Mouse (Mus musculus) T-helper 2 cell (primary cell): Measurements from ENCODE around the gene Tmem151a.

Experiments used
- in situ Hi-C: fragments of 300-600 bp; cut with MboI, MseI; formaldehyde crosslinking; loops from one replicate; pipeline ENCODE4 v1.15.1; 2025; ENCODE audit warnings: high pct_unique_total_duplicates

Tmem151a gene

GRCm38 (mm10) chr19:5094746-5095417 lies 9.6 kb upstream of the Tmem151a start:
- in situ Hi-C loops = loop anchor here (10.0 kb wide), 1 partner anchor 950 kb away; the partner anchor contains the start of gene Syvn1

GRCm38 (mm10) chr19:5094243-5094632 lies 8.9 kb upstream of the Tmem151a start:
- in situ Hi-C loops = loop anchor here (10.0 kb wide), 1 partner anchor 951 kb away; the partner anchor contains the start of gene Syvn1

GRCm38 (mm10) chr19:5093481-5094242 lies 8.3 kb upstream of the Tmem151a start:
- in situ Hi-C loops = loop anchor here (10.0 kb wide), 1 partner anchor 951 kb away; the partner anchor contains the start of gene Syvn1

GRCm38 (mm10) chr19:5092083-5092482 lies 6.8 kb upstream of the Tmem151a start:
- in situ Hi-C loops = loop anchor here (10.0 kb wide), 1 partner anchor 953 kb away; the partner anchor contains the start of gene Syvn1

- in situ Hi-C loops = loop anchor here (5.0 kb wide), 1 partner anchor 58 kb away; no protein-coding TSS in a partner anchor
Measured at GRCm38 (mm10) chr19:5089324-5089723, 4.0 kb upstream of the Tmem151a start.

- in situ Hi-C loops = loop anchor here (5.0 kb wide), 1 partner anchor 59 kb away; no protein-coding TSS in a partner anchor
Measured at GRCm38 (mm10) chr19:5087884-5088728, 2.8 kb upstream of the Tmem151a start, which contains the start of gene Yif1a. Gene Yif1a (plus strand): TSS chr19:5088538.

GRCm38 (mm10) chr19:5086533-5086932 lies 1.2 kb upstream of the Tmem151a start:
- in situ Hi-C loops = loop anchor here (5.0 kb wide), 1 partner anchor 61 kb away; no protein-coding TSS in a partner anchor

- in situ Hi-C loops = loop anchor here (5.0 kb wide), 1 partner anchor 63 kb away; no protein-coding TSS in a partner anchor
Measured at GRCm38 (mm10) chr19:5084834-5085144, 542 bp downstream of the Tmem151a start.

GRCm38 (mm10) chr19:5083961-5084833 lies 1.1 kb downstream of the Tmem151a start:
- in situ Hi-C loops = no loop called here

- in situ Hi-C loops = no loop called here
Measured at GRCm38 (mm10) chr19:5082596-5082995, 2.7 kb downstream of the Tmem151a start.

GRCm38 (mm10) chr19:5082005-5082404 lies 3.3 kb downstream of the Tmem151a start:
- in situ Hi-C loops = no loop called here

- in situ Hi-C loops = no loop called here
Measured at GRCm38 (mm10) chr19:5079279-5079678, 6.1 kb downstream of the Tmem151a start.

GRCm38 (mm10) chr19:5073518-5073917 lies 11.8 kb downstream of the Tmem151a start:
- in situ Hi-C loops = no loop called here

- in situ Hi-C loops = no loop called here
Measured at GRCm38 (mm10) chr19:5073028-5073427, 12.3 kb downstream of the Tmem151a start.

- in situ Hi-C loops = no loop called here
Measured at GRCm38 (mm10) chr19:5072389-5073019, 12.8 kb downstream of the Tmem151a start.

GRCm38 (mm10) chr19:5071545-5072369 lies 13.6 kb downstream of the Tmem151a start:
- in situ Hi-C loops = no loop called here

GRCm38 (mm10) chr19:5071077-5071476 lies 14.3 kb downstream of the Tmem151a start:
- in situ Hi-C loops = no loop called here

GRCm38 (mm10) chr19:5069978-5070377 lies 15.4 kb downstream of the Tmem151a start:
- in situ Hi-C loops = no loop called here

- in situ Hi-C loops = no loop called here
Measured at GRCm38 (mm10) chr19:5069486-5069885, 15.8 kb downstream of the Tmem151a start.
